Mouse (Mus musculus): ENCODE measurements at regions not wholly inside any gene's neighbourhood (a gene's known extent, or its start where the extent isn't known, plus 50 kb on each side); places are given as distances from the start of the nearest gene placed in this dataset.
"Not testable (repeated sequence)": the region's sequence is repeated elsewhere in the genome, so short reads cannot be mapped to it uniquely, and the experiment has no call there.

DNA sequence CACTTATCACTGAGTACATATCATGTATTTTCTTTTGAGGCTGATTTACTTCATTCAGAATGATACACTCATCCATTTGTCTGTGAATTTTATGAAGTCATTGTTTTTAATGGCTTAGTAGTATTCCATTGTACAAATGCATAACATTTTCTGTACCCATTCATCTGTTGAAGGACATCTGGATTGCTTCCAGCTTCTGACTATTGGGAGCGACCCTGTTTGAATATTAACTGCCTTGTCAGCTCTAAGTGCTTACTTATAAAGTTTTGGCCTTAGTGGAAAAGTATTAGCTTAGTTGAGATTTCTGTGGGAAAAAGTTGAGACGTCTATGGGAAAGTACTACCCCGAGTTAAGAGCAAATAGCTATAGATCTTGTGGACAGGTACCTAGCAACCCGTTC, 120.4 kb downstream of the Hnmt start:
- no peak overlapping the region for H3K4me3 ChIP-seq (replicated peaks; ENCODE audit: low read depth, low read length)
- no peaks in the 10 kb centered on the region for H3K9me3 ChIP-seq (replicated peaks; ENCODE audit: low read length)
- H3K9ac ChIP-seq (ENCODE audit: low read depth, low read length): no peak overlapping the region
- no peak for TF ChIP-seq CTCF (IDR thresholded peaks at IDR 0.05; ENCODE audit: low read depth)
- DNase-seq (ENCODE audit: low spot score) (no peak), ATAC-seq (replicated peaks; ENCODE audit: low FRiP score, low read depth) (no peak)
- H3K27me3 ChIP-seq (ENCODE audit: insufficient read depth, low read length): no peaks in the 10 kb centered on the region
- no peak overlapping the region for H3K27ac ChIP-seq
- 69% methylated on average over 4 of the region's 4 CpGs for WGBS
- H3K4me2 ChIP-seq (ENCODE audit: low read length): no peak overlapping the region
- no peaks in the 10 kb centered on the region for H3K36me3 ChIP-seq (ENCODE audit: insufficient read depth, low read length)
- no peaks in the 10 kb centered on the region for H3K4me1 ChIP-seq (replicated peaks; ENCODE audit: insufficient read depth, low read length)

GRCm38 (mm10) chr2:23926921-23927320, 122.3 kb downstream of the Hnmt start:
- no peak overlapping the region for H3K4me2 ChIP-seq (ENCODE audit: low read length)
- no peaks in the 10 kb centered on the region for H3K27me3 ChIP-seq (ENCODE audit: insufficient read depth, low read length)
- DNase-seq (ENCODE audit: low spot score) (no peak), ATAC-seq (replicated peaks; ENCODE audit: low FRiP score, low read depth) (no peak)
- no peaks in the 10 kb centered on the region for H3K4me1 ChIP-seq (replicated peaks; ENCODE audit: insufficient read depth, low read length)
- H3K9me3 ChIP-seq (replicated peaks; ENCODE audit: low read length): no peaks in the 10 kb centered on the region
- no peak overlapping the region for H3K4me3 ChIP-seq (replicated peaks; ENCODE audit: low read depth, low read length)
- WGBS: 83% methylated on average over 5 of the region's 5 CpGs
- no peak overlapping the region for H3K9ac ChIP-seq (ENCODE audit: low read depth, low read length)
- H3K36me3 ChIP-seq (ENCODE audit: insufficient read depth, low read length): no peaks in the 10 kb centered on the region
- no peak for TF ChIP-seq CTCF (IDR thresholded peaks at IDR 0.05; ENCODE audit: low read depth)
- H3K27ac ChIP-seq: no peak overlapping the region

GRCm38 (mm10) chr2:23908776-23909175, 140.4 kb downstream of the Hnmt start:
- not testable (repeated sequence) for H3K9ac ChIP-seq (ENCODE audit: low read depth, low read length); DNase-seq (ENCODE audit: low spot score); H3K36me3 ChIP-seq (ENCODE audit: insufficient read depth, low read length); H3K9me3 ChIP-seq (replicated peaks; ENCODE audit: low read length); H3K4me2 ChIP-seq (ENCODE audit: low read length); H3K27ac ChIP-seq; H3K27me3 ChIP-seq (ENCODE audit: insufficient read depth, low read length); H3K4me1 ChIP-seq (replicated peaks; ENCODE audit: insufficient read depth, low read length); H3K4me3 ChIP-seq (replicated peaks; ENCODE audit: low read depth, low read length); ATAC-seq (replicated peaks; ENCODE audit: low FRiP score, low read depth)
- 76% methylated on average over 3 of the region's 3 CpGs for WGBS

DNA sequence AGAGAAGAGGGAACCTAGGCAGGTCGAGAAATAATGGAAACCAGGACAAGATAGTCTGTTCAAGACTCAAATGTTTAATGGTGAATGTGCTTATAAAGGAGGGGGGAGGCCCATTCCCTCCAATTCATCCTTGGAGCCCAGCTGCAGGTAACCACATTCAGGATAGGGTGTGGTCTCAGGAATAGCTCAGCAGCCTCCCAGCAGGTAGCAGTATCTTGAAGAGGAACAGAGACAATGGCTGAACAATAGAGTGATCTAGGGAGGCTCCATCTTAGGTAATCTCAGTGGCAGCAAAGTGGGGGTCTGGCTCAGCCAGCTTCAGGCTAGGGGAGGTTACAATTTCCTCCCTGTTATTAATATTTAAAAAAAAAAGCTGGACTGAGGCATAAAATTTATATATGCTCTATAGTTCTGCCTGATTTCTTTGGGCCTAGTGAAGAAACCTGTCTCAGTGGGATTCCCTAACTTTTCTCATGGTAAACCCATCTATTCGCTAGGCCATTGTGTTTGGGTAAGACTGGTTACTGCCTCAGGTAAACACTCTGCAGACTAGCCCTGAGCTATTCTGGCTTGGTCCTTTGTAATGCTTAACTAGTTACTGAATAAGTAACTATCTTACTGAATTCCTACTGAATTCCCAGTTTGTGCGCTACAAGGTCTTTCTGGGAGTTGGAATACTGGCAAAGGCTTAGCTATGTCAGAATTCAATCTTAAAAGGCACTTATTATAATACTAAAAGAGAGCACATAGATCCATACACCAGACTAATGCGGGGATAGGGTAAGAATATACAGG, 142.1 kb downstream of the Hnmt start:
- not testable (repeated sequence) for H3K4me2 ChIP-seq (ENCODE audit: low read length); H3K4me3 ChIP-seq (replicated peaks; ENCODE audit: low read depth, low read length); H3K4me1 ChIP-seq (replicated peaks; ENCODE audit: insufficient read depth, low read length); H3K9me3 ChIP-seq (replicated peaks; ENCODE audit: low read length); H3K27me3 ChIP-seq (ENCODE audit: insufficient read depth, low read length); DNase-seq (ENCODE audit: low spot score); H3K36me3 ChIP-seq (ENCODE audit: insufficient read depth, low read length); ATAC-seq (replicated peaks; ENCODE audit: low FRiP score, low read depth); H3K9ac ChIP-seq (ENCODE audit: low read depth, low read length); H3K27ac ChIP-seq
- WGBS: 69% methylated on average over 4 of the region's 4 CpGs

GRCm38 (mm10) chr2:23899046-23899445, 150.1 kb downstream of the Hnmt start:
- Histone ChIP-seq H3K9ac (ENCODE audit: low read depth, low read length) (no peak overlapping the region), H3K4me2 (ENCODE audit: low read length) (no peak overlapping the region), H3K27ac (no peak overlapping the region), H3K36me3 (ENCODE audit: insufficient read depth, low read length) (no peaks in the 10 kb centered on the region), H3K9me3 (replicated peaks; ENCODE audit: low read length) (no peaks in the 10 kb centered on the region), H3K4me3 (replicated peaks; ENCODE audit: low read depth, low read length) (no peak overlapping the region), H3K27me3 (ENCODE audit: insufficient read depth, low read length) (no peaks in the 10 kb centered on the region), H3K4me1 (replicated peaks; ENCODE audit: insufficient read depth, low read length) (no peaks in the 10 kb centered on the region)
- no peak for DNase-seq (ENCODE audit: low spot score)
- TF ChIP-seq CTCF (IDR thresholded peaks at IDR 0.05; ENCODE audit: low read depth): no peak
- 74% methylated on average over 1 of the region's 1 CpGs for WGBS
- ATAC-seq (replicated peaks; ENCODE audit: low FRiP score, low read depth): no peak

DNA sequence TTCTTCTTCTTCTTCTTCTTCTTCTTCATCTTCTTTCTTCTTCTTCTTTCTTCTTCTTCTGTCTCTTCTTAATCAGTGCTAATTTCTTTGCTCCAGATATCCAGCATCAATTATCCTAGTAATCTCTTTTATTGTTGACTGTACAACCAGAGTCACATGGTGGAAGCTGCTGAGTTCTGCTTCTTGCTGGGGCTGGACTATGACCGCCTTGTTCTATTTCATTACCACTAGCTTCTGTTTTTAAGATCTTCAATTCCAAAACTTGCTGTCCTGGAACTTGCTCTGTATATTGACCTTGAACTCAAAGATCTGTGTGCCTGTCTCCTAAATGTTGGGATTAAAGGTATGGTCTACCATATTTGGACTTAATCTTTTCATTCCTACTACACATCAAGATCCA, 152.2 kb downstream of the Hnmt start:
- H3K4me1 ChIP-seq (replicated peaks; ENCODE audit: insufficient read depth, low read length): no peaks in the 10 kb centered on the region
- H3K27me3 ChIP-seq (ENCODE audit: insufficient read depth, low read length): no peaks in the 10 kb centered on the region
- no peak overlapping the region for H3K27ac ChIP-seq
- H3K36me3 ChIP-seq (ENCODE audit: insufficient read depth, low read length): no peaks in the 10 kb centered on the region
- ATAC-seq (replicated peaks; ENCODE audit: low FRiP score, low read depth) (no peak), DNase-seq (ENCODE audit: low spot score) (no peak)
- H3K9me3 ChIP-seq (replicated peaks; ENCODE audit: low read length): no peaks in the 10 kb centered on the region
- H3K4me2 ChIP-seq (ENCODE audit: low read length): no peak overlapping the region
- no peak for TF ChIP-seq CTCF (IDR thresholded peaks at IDR 0.05; ENCODE audit: low read depth)
- H3K9ac ChIP-seq (ENCODE audit: low read depth, low read length): no peak overlapping the region
- no peak overlapping the region for H3K4me3 ChIP-seq (replicated peaks; ENCODE audit: low read depth, low read length)
- 94% methylated on average over 1 of the region's 1 CpGs for WGBS

DNA sequence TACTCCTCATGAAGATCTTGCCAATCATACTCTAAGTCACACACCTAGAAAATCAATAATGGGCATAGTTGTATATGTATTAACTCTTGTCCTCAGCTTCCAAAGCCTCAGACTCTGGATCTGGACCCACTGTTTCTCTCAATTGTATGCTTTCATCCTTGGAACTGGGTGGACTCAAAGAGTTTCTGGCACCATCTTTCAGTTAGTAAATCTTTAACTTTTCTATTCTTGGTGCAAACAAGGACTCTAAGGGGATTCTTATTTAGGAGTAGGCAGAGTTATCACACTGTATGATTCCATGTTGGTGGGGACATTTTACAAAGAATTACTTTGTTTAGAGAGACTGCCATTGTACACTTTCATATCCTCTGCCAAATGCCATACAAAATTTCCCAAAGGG, 156.0 kb downstream of the Hnmt start:
- Histone ChIP-seq H3K27me3 (ENCODE audit: insufficient read depth, low read length) (no peaks in the 10 kb centered on the region), H3K4me2 (ENCODE audit: low read length) (no peak overlapping the region), H3K4me1 (replicated peaks; ENCODE audit: insufficient read depth, low read length) (no peaks in the 10 kb centered on the region), H3K4me3 (replicated peaks; ENCODE audit: low read depth, low read length) (no peak overlapping the region), H3K27ac (no peak overlapping the region), H3K9me3 (replicated peaks; ENCODE audit: low read length) (no peaks in the 10 kb centered on the region), H3K36me3 (ENCODE audit: insufficient read depth, low read length) (no peaks in the 10 kb centered on the region), H3K9ac (ENCODE audit: low read depth, low read length) (no peak overlapping the region)
- no peak for TF ChIP-seq CTCF (IDR thresholded peaks at IDR 0.05; ENCODE audit: low read depth)
- no peak for ATAC-seq (replicated peaks; ENCODE audit: low FRiP score, low read depth)
- DNase-seq (ENCODE audit: low spot score): no peak
